24 mouse cellular contexts compared by ENCODE assay signal in the genomic region with DNA sequence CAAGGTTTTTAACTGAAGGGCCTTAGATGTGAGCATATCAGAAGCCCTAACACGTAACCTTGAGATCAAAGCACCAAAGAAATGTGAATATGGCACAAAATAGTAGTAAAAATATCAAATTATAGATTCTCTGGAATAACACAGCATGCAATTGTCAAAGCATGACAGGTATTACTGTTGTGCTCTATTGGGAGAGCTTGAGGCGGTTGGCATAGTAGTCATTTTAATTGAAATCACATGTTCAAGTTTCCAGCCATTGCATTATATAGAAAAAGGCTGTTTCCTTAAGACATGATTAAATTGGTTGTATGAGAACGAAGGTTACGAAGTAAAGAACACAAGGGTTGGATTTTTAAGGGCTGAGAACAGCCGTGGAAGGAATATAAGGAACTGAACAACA.
"Had no signal": no experiment of that assay in that cellular context is flagged by ENCODE, and none has a peak within 500 bp of the region (broad histone marks: within the 10 kb centered on the region; RNA-seq: fewer than 3 reads in every experiment).

No protein-coding gene starts in this region.

- H3K27ac ChIP-seq: heart, embryonic 13.5 days; heart, embryonic 15.5 days; hindbrain, embryonic 13.5 days; hindbrain, embryonic 15.5 days; hindbrain, postnatal 0 days; intestine, embryonic 15.5 days; layer of hippocampus, adult 2 months; left cerebral cortex, adult 2 months; limb, embryonic 15.5 days; liver, embryonic 12.5 days; liver, embryonic 14.5 days had no signal

- H3K27me3 ChIP-seq: heart, embryonic 13.5 days; heart, embryonic 15.5 days; hindbrain, embryonic 13.5 days; hindbrain, embryonic 15.5 days; intestine, embryonic 15.5 days; limb, embryonic 15.5 days; liver, embryonic 12.5 days had no signal

- H3K36me3 ChIP-seq: heart, embryonic 13.5 days; heart, embryonic 15.5 days; hindbrain, embryonic 13.5 days; hindbrain, embryonic 15.5 days; intestine, embryonic 15.5 days; limb, embryonic 15.5 days; liver, embryonic 12.5 days had no signal

- H3K4me3 ChIP-seq: heart, embryonic 13.5 days; heart, embryonic 15.5 days; hindbrain, embryonic 13.5 days; hindbrain, embryonic 15.5 days; intestine, embryonic 15.5 days; layer of hippocampus, adult 2 months; left cerebral cortex, adult 2 months; limb, embryonic 15.5 days; liver, embryonic 12.5 days had no signal

- H3K4me2 ChIP-seq: heart, embryonic 11.5 days; heart, embryonic 13.5 days; heart, embryonic 15.5 days; hindbrain, embryonic 13.5 days; hindbrain, embryonic 15.5 days; intestine, embryonic 15.5 days; limb, embryonic 15.5 days; liver, embryonic 12.5 days had no signal

- DNase-seq: gastrocnemius, postnatal 14 days; gastrocnemius, postnatal 36 days; heart, adult 18-20 months; heart, postnatal 14 days; heart, postnatal 36 days; kidney, adult 18-20 months; kidney, adult 8-10 months; kidney, postnatal 10 days; kidney, postnatal 25 days; kidney, postnatal 4 days had no signal

- H3K9ac ChIP-seq: heart, embryonic 13.5 days; heart, embryonic 15.5 days; hindbrain, embryonic 13.5 days; hindbrain, embryonic 15.5 days; intestine, embryonic 15.5 days; limb, embryonic 15.5 days; liver, embryonic 12.5 days; liver, embryonic 14.5 days had no signal

- ATAC-seq: hindbrain, postnatal 0 days; inflammation-experienced regulatory T-cells, adult 6 months; intestine, embryonic 15.5 days; intestine, postnatal 0 days; liver, embryonic 12.5 days had no signal

- H3K4me1 ChIP-seq: heart, embryonic 13.5 days; heart, embryonic 15.5 days; hindbrain, embryonic 13.5 days; hindbrain, embryonic 15.5 days; intestine, embryonic 15.5 days; limb, embryonic 15.5 days; liver, embryonic 12.5 days had no signal

- H3K9me3 ChIP-seq: heart, embryonic 13.5 days; heart, embryonic 15.5 days; hindbrain, embryonic 13.5 days; hindbrain, embryonic 15.5 days; intestine, embryonic 15.5 days; limb, embryonic 15.5 days; liver, embryonic 12.5 days had no signal
